Mouse (Mus musculus) MEL (cell line): ENCODE data around the gene Tspan32. TPM values are rescaled to one million over a fixed set of nuclear protein-coding genes. Genes with fewer than 3 reads are reported as not detected.
A peak's percentile ranks its signal among the peaks of the same experiment; 100 is the strongest.

Source experiments
- DNase-seq: peaks from one replicate; pipeline ENCODE4 v3.0.0; 2011; ENCODE audit warnings: low read depth, low spot score
- H3K27ac ChIP-seq: 2 replicates; pipeline ENCODE4 v1.5.1; 2012; ENCODE audit warnings: low read depth, mild to moderate bottlenecking, control low read depth, low read length, moderate library complexity; ENCODE audit not compliant: control insufficient read depth
- H3K27me3 ChIP-seq, 2 experiments: fragments of 150-350 bp in 1 of 2; sonication (generic) in 1 of 2; 2 replicates each; pipeline ENCODE4 v1.6.1; 2012; ENCODE audit warnings: low read length in 2 of 2, mild to moderate bottlenecking in 2 of 2, improper control_type of control experiment in 1 of 2, moderate library complexity in 1 of 2; ENCODE audit not compliant: insufficient read depth in 2 of 2, control insufficient read depth in 1 of 2
- H3K36me3 ChIP-seq, 2 experiments: 2 replicates each; pipeline ENCODE4 v1.6.1; 2012 to 2014; ENCODE audit warnings: low read length in 2 of 2, improper control_type of control experiment in 1 of 2, inconsistent platforms in 1 of 2, mild to moderate bottlenecking in 1 of 2; ENCODE audit not compliant: insufficient read depth in 2 of 2, control insufficient read depth in 1 of 2
- H3K4me1 ChIP-seq, 2 experiments: fragments of 150-350 bp in 1 of 2; sonication (generic) in 1 of 2; 2 replicates each; pipeline ENCODE4 v1.6.1; 2012; ENCODE audit warnings: low read length in 2 of 2, improper control_type of control experiment in 1 of 2, mild to moderate bottlenecking in 1 of 2; ENCODE audit not compliant: insufficient read depth in 2 of 2, control insufficient read depth in 1 of 2
- H3K4me3 ChIP-seq, 2 experiments: fragments of 150-350 bp in 1 of 2; sonication (generic) in 1 of 2; 2 replicates each; pipeline ENCODE4 v1.5.1; 2012; ENCODE audit warnings: low read depth in 2 of 2, low read length in 2 of 2, mild to moderate bottlenecking in 2 of 2, moderate library complexity in 2 of 2, control low read depth in 1 of 2, improper control_type of control experiment in 1 of 2; ENCODE audit not compliant: control insufficient read depth in 1 of 2, insufficient read depth in 1 of 2
- H3K79me2 ChIP-seq: 2 replicates; pipeline ENCODE4 v1.6.1; 2012; ENCODE audit warnings: mild to moderate bottlenecking, low read length, moderate library complexity; ENCODE audit not compliant: control insufficient read depth, poor library complexity, insufficient read depth
- H3K9ac ChIP-seq: 2 replicates; pipeline ENCODE4 v1.6.1; 2012; ENCODE audit warnings: low read depth, mild to moderate bottlenecking, control low read depth, low read length, moderate library complexity; ENCODE audit not compliant: control insufficient read depth, poor library complexity, severe bottlenecking
- H3K9me3 ChIP-seq: fragments of 150-350 bp; sonication (generic); replicated peaks from 2 replicates; pipeline ENCODE4 v1.6.1; 2012; ENCODE audit warnings: mild to moderate bottlenecking, low read length, improper control_type of control experiment, moderate library complexity; ENCODE audit not compliant: insufficient read depth
- BHLHE40 ChIP-seq: IDR thresholded peaks from 2 replicates; pipeline ENCODE4 v1.6.1; 2012; ENCODE audit warnings: low read depth, mild to moderate bottlenecking, inconsistent platforms, low read length, improper control_type of control experiment, borderline replicate concordance
- CHD1 ChIP-seq: IDR thresholded peaks from 2 replicates; pipeline ENCODE4 v1.6.1; 2012; ENCODE audit warnings: low read depth, mild to moderate bottlenecking, inconsistent platforms, low read length, improper control_type of control experiment
- CHD2 ChIP-seq: IDR thresholded peaks from 2 replicates; pipeline ENCODE4 v1.6.1; 2011; ENCODE audit warnings: low read length, improper control_type of control experiment
- E2F4 ChIP-seq: IDR thresholded peaks from 2 replicates; pipeline ENCODE4 v1.6.1; 2011; ENCODE audit warnings: low read depth, low read length, improper control_type of control experiment, borderline replicate concordance
- EP300 ChIP-seq, 2 experiments: IDR thresholded peaks; 2 replicates each; pipeline ENCODE4 v1.6.1; 2011; ENCODE audit warnings: improper control_type of control experiment in 2 of 2, low read length in 2 of 2, low read depth in 1 of 2, mild to moderate bottlenecking in 1 of 2
- ETS1 ChIP-seq: IDR thresholded peaks from 2 replicates; pipeline ENCODE4 v1.6.1; 2012; ENCODE audit warnings: low read depth, mild to moderate bottlenecking, inconsistent platforms, low read length, improper control_type of control experiment, moderate library complexity
- GABPA ChIP-seq: IDR thresholded peaks from 2 replicates; pipeline ENCODE4 v1.6.1; 2012; ENCODE audit warnings: low read depth, mild to moderate bottlenecking, inconsistent platforms, low read length, improper control_type of control experiment, moderate library complexity
- GATA1 ChIP-seq: IDR thresholded peaks from 2 replicates; pipeline ENCODE4 v1.6.1; 2011; ENCODE audit warnings: low read depth, low read length, improper control_type of control experiment
- HCFC1 ChIP-seq: IDR thresholded peaks from 2 replicates; pipeline ENCODE4 v1.6.1; 2012; ENCODE audit warnings: low read depth, mild to moderate bottlenecking, inconsistent platforms, low read length, improper control_type of control experiment, moderate library complexity
- JUND ChIP-seq: IDR thresholded peaks from 2 replicates; pipeline ENCODE4 v1.6.1; 2011; ENCODE audit warnings: low read depth, mild to moderate bottlenecking, improper control_type of control experiment, low read length
- KAT2A ChIP-seq: conservative IDR thresholded peaks from 2 replicates; pipeline ENCODE4 v1.6.1; 2012; ENCODE audit warnings: low read depth, low read length, improper control_type of control experiment, inconsistent platforms
- MAX ChIP-seq: IDR thresholded peaks from 2 replicates; pipeline ENCODE4 v1.6.1; 2011; ENCODE audit warnings: low read length, improper control_type of control experiment
- MAZ ChIP-seq: IDR thresholded peaks from 2 replicates; pipeline ENCODE4 v1.6.1; 2012; ENCODE audit warnings: low read depth, mild to moderate bottlenecking, inconsistent platforms, low read length, improper control_type of control experiment
- MEF2A ChIP-seq: IDR thresholded peaks from 2 replicates; pipeline ENCODE4 v1.6.1; 2014; ENCODE audit warnings: low read depth, mild to moderate bottlenecking, inconsistent platforms, low read length, improper control_type of control experiment; ENCODE audit not compliant: poor library complexity, insufficient replicate concordance, severe bottlenecking; ENCODE audit errors: extremely low read depth
- MXI1 ChIP-seq: IDR thresholded peaks from 2 replicates; pipeline ENCODE4 v1.6.1; 2011; ENCODE audit warnings: mild to moderate bottlenecking, low read depth, low read length, improper control_type of control experiment
- MYB ChIP-seq: IDR thresholded peaks from 2 replicates; pipeline ENCODE4 v1.6.1; 2011; ENCODE audit warnings: mild to moderate bottlenecking, low read depth, low read length, improper control_type of control experiment
- NELFE ChIP-seq: IDR thresholded peaks from 2 replicates; pipeline ENCODE4 v1.6.1; 2011; ENCODE audit warnings: low read depth, low read length, improper control_type of control experiment
- POLR2A ChIP-seq, 2 experiments: IDR thresholded peaks; 2 replicates each; pipeline ENCODE4 v1.6.1; 2011 to 2012; ENCODE audit warnings: low read length in 2 of 2, mild to moderate bottlenecking in 2 of 2, control low read depth in 1 of 2, improper control_type of control experiment in 1 of 2, low read depth in 1 of 2, moderate library complexity in 1 of 2; ENCODE audit not compliant: control insufficient read depth in 1 of 2, insufficient read depth in 1 of 2, poor library complexity in 1 of 2
- POLR2AphosphoS2 ChIP-seq: IDR thresholded peaks from 2 replicates; pipeline ENCODE4 v1.6.1; 2011; ENCODE audit warnings: low read length, improper control_type of control experiment
- RAD21 ChIP-seq: IDR thresholded peaks from 2 replicates; pipeline ENCODE4 v1.6.1; 2011; ENCODE audit warnings: mild to moderate bottlenecking, low read depth, low read length, improper control_type of control experiment
- SIN3A ChIP-seq: IDR thresholded peaks from 2 replicates; pipeline ENCODE4 v1.6.1; 2012; ENCODE audit warnings: low read length, improper control_type of control experiment, inconsistent platforms
- SMC3 ChIP-seq: IDR thresholded peaks from 2 replicates; pipeline ENCODE4 v1.6.1; 2011; ENCODE audit warnings: low read depth, low read length, improper control_type of control experiment
- TAL1 ChIP-seq: IDR thresholded peaks from 2 replicates; pipeline ENCODE4 v1.6.1; 2012; ENCODE audit warnings: mild to moderate bottlenecking, inconsistent platforms, low read length, moderate library complexity, mixed read lengths
- TBP ChIP-seq: IDR thresholded peaks from 2 replicates; pipeline ENCODE4 v1.8.0; 2011; ENCODE audit warnings: low read depth, low read length, improper control_type of control experiment
- TCF12 ChIP-seq: IDR thresholded peaks from 2 replicates; pipeline ENCODE4 v1.6.1; 2014; ENCODE audit warnings: low read depth, mild to moderate bottlenecking, inconsistent platforms, low read length, improper control_type of control experiment, moderate library complexity
- UBTF ChIP-seq: IDR thresholded peaks from 2 replicates; pipeline ENCODE4 v1.6.1; 2012; ENCODE audit warnings: low read depth, mild to moderate bottlenecking, inconsistent platforms, low read length, improper control_type of control experiment, moderate library complexity, borderline replicate concordance; ENCODE audit not compliant: insufficient read depth
- USF2 ChIP-seq, 2 experiments: IDR thresholded peaks; 2 replicates each; pipeline ENCODE4 v1.6.1; 2011 to 2012; ENCODE audit warnings: improper control_type of control experiment in 2 of 2, low read length in 2 of 2, borderline replicate concordance in 1 of 2, inconsistent platforms in 1 of 2, low read depth in 1 of 2, mild to moderate bottlenecking in 1 of 2; ENCODE audit not compliant: insufficient read depth in 1 of 2
- ZC3H11A ChIP-seq: IDR thresholded peaks from 2 replicates; pipeline ENCODE4 v1.6.1; 2012; ENCODE audit warnings: low read depth, mild to moderate bottlenecking, inconsistent platforms, low read length, improper control_type of control experiment
- ZMIZ1 ChIP-seq: IDR thresholded peaks from 2 replicates; pipeline ENCODE4 v1.6.1; 2012; ENCODE audit warnings: low read depth, mild to moderate bottlenecking, inconsistent platforms, low read length, improper control_type of control experiment, moderate library complexity
- ZNF384 ChIP-seq: IDR thresholded peaks from 2 replicates; pipeline ENCODE4 v1.6.1; 2012; ENCODE audit warnings: low read depth, mild to moderate bottlenecking, inconsistent platforms, low read length, improper control_type of control experiment
- polyA plus RNA-seq, 2 experiments: library from polyadenylated mRNA; stranded (reverse) in 1 of 2; unstranded in 1 of 2; fragments of >175 nt in 1 of 2; fragments of >200 nt in 1 of 2; gene quantifications; 2 replicates each; pipeline versions ENCODE4 v1.2.1 to v1.2.4; 2012; ENCODE audit warnings: low replicate concordance in 2 of 2, low read depth in 1 of 2; ENCODE audit not compliant: insufficient read length in 2 of 2, insufficient read depth in 1 of 2, missing spikeins in 1 of 2
- total RNA-seq: library from RNA; depleted of rRNA; stranded (reverse); fragments of 300-350 nt; gene quantifications from 2 replicates; pipeline ENCODE4 v1.2.3, GENCODE M21; 2012

The Tspan32 gene
- total and polyA plus RNA-seq, 3 experiments = 53.5 to 212 (median 205) TPM

DNA sequence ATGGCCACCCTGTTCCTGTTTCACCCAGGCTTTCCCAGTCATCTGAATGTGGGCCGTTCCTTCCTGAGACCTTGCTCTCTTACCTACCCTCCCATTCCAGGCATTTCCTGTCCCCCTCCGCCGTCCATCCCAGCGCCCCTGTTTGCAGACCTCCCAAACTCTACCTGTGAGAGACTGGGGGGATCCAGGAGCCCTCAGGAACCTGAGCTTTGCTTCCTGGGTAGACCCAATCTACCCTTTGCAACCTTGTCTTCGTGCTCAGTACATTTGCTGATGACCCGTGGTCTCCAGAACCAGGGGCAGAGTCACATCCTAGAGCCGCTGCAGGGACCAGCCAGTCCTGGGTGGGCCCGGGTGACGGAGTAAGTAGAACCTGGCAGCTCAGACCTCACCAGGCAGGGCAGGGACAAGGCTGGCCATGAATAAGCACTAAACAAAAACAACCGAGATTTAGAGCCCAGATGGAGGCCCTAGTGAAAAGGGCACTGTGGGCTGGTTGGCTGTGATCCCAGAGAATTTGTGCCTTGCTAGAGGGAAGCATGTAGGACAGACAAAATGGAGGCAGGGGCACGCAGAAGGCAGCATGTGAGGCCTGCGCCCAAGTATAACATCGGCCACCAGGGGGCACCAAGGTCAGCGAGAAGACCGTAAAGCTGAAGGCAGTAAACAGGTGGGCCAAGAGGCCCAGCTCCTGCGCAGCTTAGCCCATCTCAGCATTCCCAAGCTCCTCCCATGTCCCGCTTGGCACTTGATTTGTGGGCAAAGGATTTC lies 2.9 kb downstream of the Tspan32 start (continued):
- no peak for TF ChIP-seq GATA1
- TF ChIP-seq MAZ = peak; percentile 68; the same call in 1 of the 2 replicates
- TF ChIP-seq POLR2A (IDR thresholded peaks at IDR 0.05; ENCODE audit: control insufficient read depth in 1 of 2, insufficient read depth in 1 of 2, low read depth in 1 of 2, low read length in 2 of 2, poor library complexity in 1 of 2) = peak in 1 of 2 experiments; percentile 33; a peak in 1 of 4 replicates
- TF ChIP-seq NELFE = no peak
- TF ChIP-seq USF2 (IDR thresholded peaks at IDR 0.05; ENCODE audit: borderline replicate concordance in 1 of 2, insufficient read depth in 1 of 2, low read depth in 1 of 2, low read length in 2 of 2) = no peak
- peak; percentile 55 for TF ChIP-seq SIN3A
- peak; percentile 64 for TF ChIP-seq RAD21
- TF ChIP-seq MEF2A = no peak
- TF ChIP-seq TBP = peak; percentile 40
- TF ChIP-seq E2F4 = no peak
- TF ChIP-seq MXI1 = peak; percentile 73
- no peak; the same call in 1 of the 2 replicates for TF ChIP-seq CHD1
- no peak for TF ChIP-seq UBTF
- TF ChIP-seq BHLHE40 = 0 out of 2 replicates have a peak, but pooled peaks have one; percentile 16
- no peak for TF ChIP-seq MYB
- peak; percentile 27; the same call in 1 of the 2 replicates for TF ChIP-seq TCF12
- TF ChIP-seq GABPA = no peak

GRCm38 (mm10) chr7:143008370-143008926 lies 3.6 kb downstream of the Tspan32 start:
- peak overlapping the region; percentile 100 for H3K27ac ChIP-seq
- DNase-seq = peak; percentile 40

More at GRCm38 (mm10) chr7:143008370-143008926, 3.6 kb downstream of the Tspan32 start:
- peak overlapping the region; percentile 41 to 77 for H3K4me3 ChIP-seq
- peak overlapping the region; percentile 88 for H3K9ac ChIP-seq
- H3K36me3 ChIP-seq = peaks cover 3 to 38% of the 10 kb centered on the region in 2 experiments
- H3K4me1 ChIP-seq = peaks cover 7 to 56% of the 10 kb centered on the region in 2 experiments
- H3K27me3 ChIP-seq = no peaks in the 10 kb centered on the region
- peaks cover 35% of the 10 kb centered on the region for H3K79me2 ChIP-seq
- no peaks in the 10 kb centered on the region for H3K9me3 ChIP-seq
- TF ChIP-seq GABPA (no peak), CHD1 (no peak), JUND (no peak), MEF2A (no peak), CHD2 (no peak), HCFC1 (no peak), MAZ (no peak), SIN3A (0 out of 2 replicates have a peak, but pooled peaks have one; percentile 1), SMC3 (no peak), GATA1 (no peak), RAD21 (no peak), TBP (no peak), UBTF (no peak), TAL1 (no peak), ETS1 (0 out of 2 replicates have a peak, but pooled peaks have one; percentile 32), ZMIZ1 (no peak), USF2 (IDR thresholded peaks at IDR 0.05; ENCODE audit: borderline replicate concordance in 1 of 2, insufficient read depth in 1 of 2, low read depth in 1 of 2, low read length in 2 of 2) (no peak), MXI1 (peak; percentile 15; the same call in 1 of the 2 replicates), MYB (no peak), ZC3H11A (no peak), POLR2AphosphoS2 (peak; percentile 10; the same call in 1 of the 2 replicates), MAX (no peak), EP300 (IDR thresholded peaks at IDR 0.05; ENCODE audit: low read depth in 1 of 2, low read length in 2 of 2) (no peak), ZNF384 (no peak), KAT2A (no peak), TCF12 (no peak)
- TF ChIP-seq, all 39 proteins: peak for 4
